Mouse (Mus musculus): ENCODE measurements around the gene Fscn2.
"Not testable (repeated sequence)": the region's sequence is repeated elsewhere in the genome, so short reads cannot be mapped to it uniquely, and the experiment has no call there.

Fscn2 gene

DNA sequence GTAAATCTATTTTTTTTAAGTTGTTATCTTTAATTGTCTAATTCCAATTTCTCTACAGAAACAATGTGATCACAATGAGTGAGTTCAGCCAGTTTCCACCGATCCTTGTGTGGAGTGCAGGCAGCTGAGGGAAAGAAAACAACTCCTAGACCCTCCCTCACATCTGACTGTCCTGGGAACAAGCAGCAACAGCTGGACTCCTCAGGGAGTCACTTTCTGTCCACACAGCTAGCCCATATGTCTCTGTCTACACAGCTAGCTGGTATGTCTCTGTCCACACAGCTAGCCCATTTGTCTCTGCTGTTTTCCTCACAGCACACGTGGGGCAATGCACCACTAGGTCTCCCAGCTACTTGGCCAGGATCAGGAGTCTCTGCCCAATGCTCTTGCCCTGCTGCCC is 36.3 kb downstream of the Fscn2 start:
- in situ Hi-C loops (cut with MboI) = no loop called here

DNA sequence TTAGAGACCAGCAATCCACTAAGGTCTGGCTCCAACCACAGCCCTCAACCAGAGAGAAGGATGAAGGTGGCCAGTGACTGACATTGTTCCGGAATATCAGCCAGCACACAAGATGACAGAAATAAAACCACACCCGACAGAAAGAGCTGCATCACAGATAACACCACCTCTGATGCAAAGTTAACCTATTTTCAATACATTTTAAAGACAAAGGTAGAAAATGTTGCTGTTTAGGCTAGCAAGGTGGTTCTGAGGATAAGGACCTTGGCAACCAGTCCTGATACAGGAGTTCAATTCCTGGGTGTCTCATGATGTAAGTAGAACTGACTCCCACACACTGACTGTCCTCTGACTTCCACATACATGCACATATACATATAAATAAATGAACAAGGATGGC is 38.0 kb downstream of the Fscn2 start:
- in situ Hi-C loops (cut with MboI) = no loop called here

DNA sequence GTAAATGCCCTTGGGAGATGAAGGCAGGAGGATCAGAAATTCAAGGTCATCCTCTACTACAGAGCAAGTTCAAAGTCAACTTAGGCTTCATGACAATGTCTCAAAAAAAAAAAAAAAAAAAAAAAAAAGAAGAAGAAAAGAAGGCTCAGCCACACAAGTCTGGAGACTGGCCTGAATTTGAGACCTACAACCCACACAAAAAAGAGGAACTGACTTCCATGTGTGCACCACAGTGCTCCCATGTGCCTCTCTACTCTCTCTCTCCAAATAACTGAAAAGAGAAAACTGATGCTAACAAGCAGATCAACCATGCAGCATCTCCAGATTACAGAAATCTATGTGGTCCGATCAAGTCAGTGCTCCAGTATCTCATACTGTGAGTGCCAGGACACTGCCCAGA is 43.5 kb downstream of the Fscn2 start:
- in situ Hi-C loops (cut with MboI) = no loop called here

- in situ Hi-C loops (cut with MboI) = no loop called here
Measured at GRCm38 (mm10) chr11:120405867-120406266, 44.5 kb downstream of the Fscn2 start.

- in situ Hi-C loops (cut with MboI) = no loop called here
Measured at GRCm38 (mm10) chr11:120406445-120406844, 45.1 kb downstream of the Fscn2 start.

- in situ Hi-C loops (cut with MboI) = not testable (repeated sequence)
Measured at GRCm38 (mm10) chr11:120413621-120414020, 52.3 kb downstream of the Fscn2 start.

Data from mature B cell (primary cell).